Mouse (Mus musculus): ENCODE data around the gene Nrg4. TPM values are rescaled to one million over a fixed set of nuclear protein-coding genes. Genes with fewer than 3 reads are reported as not detected.

The Nrg4 gene
- total and polyA plus RNA-seq, 3 experiments, result 0.81 to 1.7 (median 1.2) TPM

- dilution Hi-C loops (cut with MboI; ENCODE audit: extremely low pct_ligation_motif_present, extremely low pct_unique_long_range_greater_than_20kb, low sequenced_read_pairs) (no loop called here), in situ Hi-C loops (cut with MboI; ENCODE audit: low pct_ligation_motif_present, low pct_unique_long_range_greater_than_20kb, low sequenced_read_pairs) (no loop called here)
- no peak for DNase-seq (ENCODE audit: extremely low read depth)
Observed at GRCm38 (mm10) chr9:55216078-55216477, 110.6 kb downstream of the Nrg4 start.

GRCm38 (mm10) chr9:55215648-55216047, 111.0 kb downstream of the Nrg4 start:
- dilution Hi-C loops (cut with MboI; ENCODE audit: extremely low pct_ligation_motif_present, extremely low pct_unique_long_range_greater_than_20kb, low sequenced_read_pairs) (no loop called here), in situ Hi-C loops (cut with MboI; ENCODE audit: low pct_ligation_motif_present, low pct_unique_long_range_greater_than_20kb, low sequenced_read_pairs) (no loop called here)
- Histone ChIP-seq H3K9ac (ENCODE audit: insufficient read depth, low read depth) (no peak overlapping the region), H3K36me3 (replicated peaks in 1 of 2; ENCODE audit: control insufficient read depth in 1 of 2, insufficient read depth in 1 of 2, low read length in 1 of 2) (peaks cover 72 to 91% of the 10 kb centered on the region in 2 experiments), H3K4me3 (replicated peaks in 1 of 3; ENCODE audit: low read depth in 2 of 3, low read length in 2 of 3, poor library complexity in 1 of 3) (no peak overlapping the region), H3K9me3 (replicated peaks; ENCODE audit: low read length) (no peaks in the 10 kb centered on the region), H3K27ac (ENCODE audit: insufficient read depth, low read depth) (no peak overlapping the region), H3K4me2 (ENCODE audit: insufficient read depth, low read depth, poor library complexity, severe bottlenecking) (no peak overlapping the region), H3K27me3 (replicated peaks) (no peaks in the 10 kb centered on the region), H3K79me2 (replicated peaks; ENCODE audit: control insufficient read depth, extremely low read depth, insufficient read depth, poor library complexity, severe bottlenecking) (peaks cover 8% of the 10 kb centered on the region), H3K4me1 (ENCODE audit: control insufficient read depth in 1 of 2, insufficient read depth in 2 of 2) (peaks cover 3 to 19% of the 10 kb centered on the region in 2 experiments; a peak in 2 of 4 replicates)
- TF ChIP-seq MAFK (IDR thresholded peaks at IDR 0.05; ENCODE audit: insufficient replicate concordance, low read length), result no peak
- no peak for TF ChIP-seq IRF4 (IDR thresholded peaks at IDR 0.05; ENCODE audit: low read depth, low read length)
- no peak for TF ChIP-seq ZKSCAN1 (IDR thresholded peaks at IDR 0.05; ENCODE audit: borderline replicate concordance, low read depth, low read length)
- no peak for TF ChIP-seq ELF1 (IDR thresholded peaks at IDR 0.05; ENCODE audit: low read depth, low read length)
- TF ChIP-seq ETS1 (conservative IDR thresholded peaks at IDR 0.05; ENCODE audit: low read depth, low read length), result no peak
- TF ChIP-seq MXI1 (IDR thresholded peaks at IDR 0.05; ENCODE audit: low read depth, low read length), result no peak
- no peak for TF ChIP-seq JUN (IDR thresholded peaks at IDR 0.05; ENCODE audit: insufficient read depth, low read depth, low read length)
- no peak for TF ChIP-seq UBTF (IDR thresholded peaks at IDR 0.05; ENCODE audit: low read depth, low read length)
- no peak for TF ChIP-seq USF1 (IDR thresholded peaks at IDR 0.05; ENCODE audit: low read depth, low read length)
- no peak for TF ChIP-seq NELFE (IDR thresholded peaks at IDR 0.05; ENCODE audit: low read depth, low read length)
- no peak for TF ChIP-seq CHD1 (IDR thresholded peaks at IDR 0.05; ENCODE audit: low read depth, low read length)
- TF ChIP-seq RAD21 (IDR thresholded peaks at IDR 0.05; ENCODE audit: low read depth, low read length), result no peak
- no peak for TF ChIP-seq ZMIZ1 (IDR thresholded peaks at IDR 0.05; ENCODE audit: low read depth, low read length)
- TF ChIP-seq EP300 (IDR thresholded peaks at IDR 0.05; ENCODE audit: low read length), result no peak
- TF ChIP-seq RCOR1 (conservative IDR thresholded peaks at IDR 0.05; ENCODE audit: low read depth, low read length), result no peak
- TF ChIP-seq PAX5 (IDR thresholded peaks at IDR 0.05; ENCODE audit: low read length), result no peak
- DNase-seq (ENCODE audit: extremely low read depth), result no peak

More at GRCm38 (mm10) chr9:55216078-55216477, 110.6 kb downstream of the Nrg4 start:
- Histone ChIP-seq H3K36me3 (replicated peaks in 1 of 2; ENCODE audit: control insufficient read depth in 1 of 2, insufficient read depth in 1 of 2, low read length in 1 of 2) (peaks cover 75 to 92% of the 10 kb centered on the region in 2 experiments), H3K4me1 (ENCODE audit: control insufficient read depth in 1 of 2, insufficient read depth in 2 of 2) (peaks cover 3 to 16% of the 10 kb centered on the region in 2 experiments; a peak in 2 of 4 replicates), H3K27me3 (replicated peaks) (no peaks in the 10 kb centered on the region), H3K27ac (ENCODE audit: insufficient read depth, low read depth) (no peak overlapping the region), H3K9me3 (replicated peaks; ENCODE audit: low read length) (no peaks in the 10 kb centered on the region), H3K4me2 (ENCODE audit: insufficient read depth, low read depth, poor library complexity, severe bottlenecking) (no peak overlapping the region), H3K4me3 (replicated peaks in 1 of 3; ENCODE audit: low read depth in 2 of 3, low read length in 2 of 3, poor library complexity in 1 of 3) (no peak overlapping the region), H3K79me2 (replicated peaks; ENCODE audit: control insufficient read depth, extremely low read depth, insufficient read depth, poor library complexity, severe bottlenecking) (peaks cover 6% of the 10 kb centered on the region), H3K9ac (ENCODE audit: insufficient read depth, low read depth) (no peak overlapping the region)
- TF ChIP-seq IRF4 (IDR thresholded peaks at IDR 0.05; ENCODE audit: low read depth, low read length) (no peak), EP300 (IDR thresholded peaks at IDR 0.05; ENCODE audit: low read length) (no peak), NRF1 (IDR thresholded peaks at IDR 0.05; ENCODE audit: low read depth, low read length) (no peak), ELF1 (IDR thresholded peaks at IDR 0.05; ENCODE audit: low read depth, low read length) (no peak), JUN (IDR thresholded peaks at IDR 0.05; ENCODE audit: insufficient read depth, low read depth, low read length) (no peak), USF2 (conservative IDR thresholded peaks at IDR 0.05; ENCODE audit: low read depth, low read length) (no peak), CTCF (conservative IDR thresholded peaks at IDR 0.05 in 1 of 2, IDR thresholded peaks at IDR 0.05 in 1 of 2; ENCODE audit: low read depth in 2 of 2, low read length in 2 of 2) (no peak)
